Mouse (Mus musculus) limb, embryonic 15.5 days (tissue): ENCODE data around the gene 9530003J23Rik. TPM values are rescaled to one million over a fixed set of nuclear protein-coding genes. Genes with fewer than 3 reads are reported as not detected.
A peak's percentile ranks its signal among the peaks of the same experiment; 100 is the strongest.
"Not testable (repeated sequence)": the region's sequence is repeated elsewhere in the genome, so short reads cannot be mapped to it uniquely, and the experiment has no call there.

Experiments used
- ATAC-seq: fragments of 200-750 bp; cut with Nextera tagmentation; 2 replicates; pipeline ENCODE4 v1.8.0; 2017; ENCODE audit warnings: low read depth, moderate TSS enrichment; ENCODE audit not compliant: insufficient number of reproducible peaks, low FRiP score, low TSS enrichment
- H3K27ac ChIP-seq: fragments of 300-500 bp; sonication (generic); 2 replicates; pipeline ENCODE4 v1.5.1; 2015; ENCODE audit warnings: moderate library complexity, mild to moderate bottlenecking, inconsistent platforms
- H3K27me3 ChIP-seq: fragments of 300-500 bp; sonication (generic); 2 replicates; pipeline ENCODE4 v1.6.1; 2015; ENCODE audit warnings: inconsistent platforms
- H3K36me3 ChIP-seq: fragments of 300-500 bp; sonication (generic); 2 replicates; pipeline ENCODE4 v1.6.1; 2015; ENCODE audit warnings: inconsistent platforms
- H3K4me1 ChIP-seq: fragments of 300-500 bp; sonication (generic); 2 replicates; pipeline ENCODE4 v1.6.1; 2015; ENCODE audit warnings: inconsistent platforms
- H3K4me2 ChIP-seq: fragments of 300-500 bp; sonication (generic); 2 replicates; pipeline ENCODE4 v1.6.1; 2015; ENCODE audit warnings: mild to moderate bottlenecking, inconsistent platforms
- H3K4me3 ChIP-seq: fragments of 300-500 bp; sonication (generic); 2 replicates; pipeline ENCODE4 v1.5.1; 2015; ENCODE audit warnings: mild to moderate bottlenecking, inconsistent platforms
- H3K9ac ChIP-seq: fragments of 300-500 bp; sonication (generic); 2 replicates; pipeline ENCODE4 v1.6.1; 2015; ENCODE audit warnings: inconsistent platforms
- H3K9me3 ChIP-seq: fragments of 300-500 bp; sonication (generic); 2 replicates; pipeline ENCODE4 v1.6.1; 2016; ENCODE audit warnings: inconsistent platforms
- WGBS: fragments of 180-500 bp; shearing (Covaris S2); methylation state at CpG from one replicate; pipeline ENCODE4 v1.1.7; 2015; 5-methylcytosine and 5-hydroxymethylcytosine counted together
- polyA plus RNA-seq: library from polyadenylated mRNA; unstranded; fragments of >200 nt; fragmentation: Nextera tagmentation; extraction: Ambion mirVana; gene quantifications from 2 replicates; pipeline ENCODE4 v1.2.1, GENCODE M21; 2015

The 9530003J23Rik gene
- polyA plus RNA-seq, 1 experiment from 2014 or later, result not detected

DNA sequence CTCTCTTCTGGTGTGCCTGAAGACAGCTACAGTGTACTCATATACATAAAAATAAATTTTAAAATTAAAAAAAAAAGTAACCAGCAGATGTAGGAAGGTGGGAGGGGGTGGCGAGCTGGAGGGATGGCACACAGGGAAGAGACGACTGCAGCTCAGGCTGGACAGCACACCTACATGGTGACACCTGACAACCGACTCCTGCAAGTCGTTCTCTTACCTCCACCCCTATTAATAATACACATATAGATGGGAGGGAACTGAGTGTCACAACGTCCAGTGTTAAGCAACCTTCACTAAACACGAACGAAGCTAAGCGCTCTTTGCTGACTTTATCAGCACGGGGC is 14.8 kb downstream of the 9530003J23Rik start:
- H3K4me1 ChIP-seq, result peaks cover 14% of the 10 kb centered on the region
- peak overlapping the region; percentile 99 for H3K9ac ChIP-seq
- ATAC-seq, result no peak
- no peaks in the 10 kb centered on the region for H3K27me3 ChIP-seq
- peak overlapping the region; percentile 86 for H3K4me2 ChIP-seq
- peaks cover 36% of the 10 kb centered on the region for H3K36me3 ChIP-seq
- H3K9me3 ChIP-seq, result no peaks in the 10 kb centered on the region
- H3K4me3 ChIP-seq, result peak overlapping the region; percentile 81
- under 1% methylated on average over 9 of the region's 9 CpGs for WGBS
- peak overlapping the region; percentile 98; the same call in 1 of the 2 replicates for H3K27ac ChIP-seq

- ATAC-seq, result no peak
- Histone ChIP-seq H3K4me2 (no peak overlapping the region), H3K27me3 (no peaks in the 10 kb centered on the region), H3K9ac (0 out of 2 replicates have a peak overlapping the region, but pooled peaks have one; percentile 3), H3K27ac (no peak overlapping the region), H3K4me1 (peaks cover 14% of the 10 kb centered on the region), H3K36me3 (peaks cover 45% of the 10 kb centered on the region), H3K4me3 (no peak overlapping the region), H3K9me3 (no peaks in the 10 kb centered on the region)
- WGBS, result 72% methylated on average over 3 of the region's 3 CpGs
Measured at GRCm38 (mm10) chr10:117222821-117223220, 15.7 kb downstream of the 9530003J23Rik start.

DNA sequence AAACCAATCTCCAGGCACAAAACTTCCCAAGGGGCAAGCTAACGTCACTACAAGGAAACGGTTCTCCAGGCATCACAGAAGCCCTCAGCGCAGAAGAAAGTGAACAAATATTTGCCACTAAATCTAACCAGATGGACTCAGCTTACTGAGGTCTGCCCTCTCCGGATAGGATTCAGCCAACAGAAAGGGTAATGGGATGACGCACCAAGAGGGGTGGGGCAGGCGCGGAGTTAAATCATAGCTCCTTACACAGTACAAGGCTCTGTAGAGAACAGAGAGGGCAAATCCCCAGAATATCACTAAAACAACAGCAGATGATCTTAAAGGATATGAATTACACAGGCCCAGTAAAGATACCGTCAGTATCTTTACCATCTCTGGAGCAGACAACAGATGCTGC is 20.2 kb downstream of the 9530003J23Rik start:
- H3K4me3 ChIP-seq, result no peak overlapping the region
- no peak overlapping the region for H3K4me2 ChIP-seq
- 95% methylated on average over 8 of the region's 8 CpGs for WGBS
- peaks cover 9% of the 10 kb centered on the region for H3K4me1 ChIP-seq
- no peak overlapping the region for H3K27ac ChIP-seq
- H3K27me3 ChIP-seq, result no peaks in the 10 kb centered on the region
- no peaks in the 10 kb centered on the region for H3K9me3 ChIP-seq
- ATAC-seq, result no peak
- H3K36me3 ChIP-seq, result peaks cover 83% of the 10 kb centered on the region
- no peak overlapping the region for H3K9ac ChIP-seq

DNA sequence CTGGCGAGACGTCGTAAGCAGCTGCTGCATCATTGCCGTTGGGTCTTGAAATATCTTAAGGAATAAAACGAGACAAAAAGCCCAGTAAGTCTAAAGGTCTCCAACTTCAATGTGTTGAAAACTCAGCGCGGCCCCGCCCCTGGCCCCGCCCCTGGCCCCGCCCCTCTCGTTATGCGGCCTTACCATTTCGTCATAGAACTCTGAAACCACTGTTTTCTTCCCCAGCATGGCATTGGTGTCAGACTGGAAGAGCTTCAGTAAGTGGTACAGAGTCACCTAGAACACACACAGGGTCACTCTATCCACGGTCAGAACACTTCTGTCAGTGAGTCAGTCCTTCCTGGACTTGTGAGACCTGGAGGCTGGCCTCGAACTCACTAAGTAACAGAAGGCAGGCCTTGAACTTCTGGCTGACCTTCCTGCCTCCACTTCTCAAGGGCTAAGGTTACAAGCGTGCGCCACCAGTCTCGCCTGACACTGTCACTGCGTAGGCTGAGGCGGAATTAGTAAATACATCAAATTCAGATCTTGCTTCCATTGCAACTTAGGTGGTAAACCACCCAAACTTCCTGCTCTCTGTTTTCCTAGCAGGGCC is 21.2 kb downstream of the 9530003J23Rik start:
- Histone ChIP-seq H3K4me1 (0 out of 2 replicates have a peak, but pooled peaks cover under 1% of the 10 kb centered on the region), H3K27me3 (no peaks in the 10 kb centered on the region), H3K36me3 (peaks cover 86% of the 10 kb centered on the region), H3K4me3 (no peak overlapping the region), H3K4me2 (no peak overlapping the region), H3K27ac (no peak overlapping the region), H3K9ac (no peak overlapping the region), H3K9me3 (no peaks in the 10 kb centered on the region)
- no peak for ATAC-seq
- 82% methylated on average over 20 of the region's 20 CpGs for WGBS

DNA sequence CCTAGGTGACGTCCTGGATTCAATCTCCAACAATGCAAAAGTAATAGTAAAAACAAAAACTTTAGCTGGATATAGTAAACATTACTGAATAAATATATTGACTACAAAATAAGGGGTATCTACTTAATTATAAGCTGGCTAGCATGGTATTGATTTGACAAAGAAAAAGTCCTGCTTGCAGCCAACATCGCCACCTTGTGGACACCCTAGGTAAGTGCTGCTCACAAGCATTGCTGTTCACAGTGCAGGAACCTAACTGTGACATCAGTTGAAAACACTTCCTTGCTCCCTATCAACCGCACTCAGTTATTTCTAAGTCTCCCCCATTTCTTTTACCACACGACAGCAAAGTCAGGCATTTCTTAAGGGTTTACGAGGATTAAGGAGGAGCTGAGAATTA is 21.7 kb downstream of the 9530003J23Rik start:
- Histone ChIP-seq H3K27ac (no peak overlapping the region), H3K27me3 (no peaks in the 10 kb centered on the region), H3K4me2 (no peak overlapping the region), H3K4me3 (no peak overlapping the region), H3K36me3 (peaks cover 85% of the 10 kb centered on the region), H3K9me3 (no peaks in the 10 kb centered on the region), H3K9ac (no peak overlapping the region), H3K4me1 (no peaks in the 10 kb centered on the region)
- ATAC-seq, result no peak
- WGBS, result 66% methylated on average over 5 of the region's 5 CpGs

DNA sequence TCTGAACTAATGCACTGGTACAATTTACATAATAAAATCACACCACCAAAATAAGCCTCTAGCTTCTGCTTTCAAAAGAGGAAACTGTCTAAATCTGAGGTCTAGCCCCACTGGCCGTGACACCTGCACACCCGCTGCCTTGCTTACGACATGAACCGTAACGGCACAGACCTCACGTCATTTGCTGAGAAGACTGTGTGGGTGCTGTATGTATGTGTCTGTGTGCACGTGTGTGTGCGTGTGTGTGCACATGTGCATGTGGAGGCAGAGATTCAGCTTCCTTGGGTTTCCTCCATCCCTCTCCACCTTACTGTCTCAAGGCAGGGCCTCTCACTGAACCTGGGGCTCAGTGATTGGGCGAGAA is 22.4 kb downstream of the 9530003J23Rik start:
- Histone ChIP-seq H3K9ac (no peak overlapping the region), H3K36me3 (peaks cover 78% of the 10 kb centered on the region), H3K4me3 (no peak overlapping the region), H3K27ac (no peak overlapping the region), H3K27me3 (no peaks in the 10 kb centered on the region), H3K4me1 (no peaks in the 10 kb centered on the region), H3K4me2 (no peak overlapping the region), H3K9me3 (no peaks in the 10 kb centered on the region)
- ATAC-seq, result no peak
- WGBS, result 93% methylated on average over 9 of the region's 9 CpGs

DNA sequence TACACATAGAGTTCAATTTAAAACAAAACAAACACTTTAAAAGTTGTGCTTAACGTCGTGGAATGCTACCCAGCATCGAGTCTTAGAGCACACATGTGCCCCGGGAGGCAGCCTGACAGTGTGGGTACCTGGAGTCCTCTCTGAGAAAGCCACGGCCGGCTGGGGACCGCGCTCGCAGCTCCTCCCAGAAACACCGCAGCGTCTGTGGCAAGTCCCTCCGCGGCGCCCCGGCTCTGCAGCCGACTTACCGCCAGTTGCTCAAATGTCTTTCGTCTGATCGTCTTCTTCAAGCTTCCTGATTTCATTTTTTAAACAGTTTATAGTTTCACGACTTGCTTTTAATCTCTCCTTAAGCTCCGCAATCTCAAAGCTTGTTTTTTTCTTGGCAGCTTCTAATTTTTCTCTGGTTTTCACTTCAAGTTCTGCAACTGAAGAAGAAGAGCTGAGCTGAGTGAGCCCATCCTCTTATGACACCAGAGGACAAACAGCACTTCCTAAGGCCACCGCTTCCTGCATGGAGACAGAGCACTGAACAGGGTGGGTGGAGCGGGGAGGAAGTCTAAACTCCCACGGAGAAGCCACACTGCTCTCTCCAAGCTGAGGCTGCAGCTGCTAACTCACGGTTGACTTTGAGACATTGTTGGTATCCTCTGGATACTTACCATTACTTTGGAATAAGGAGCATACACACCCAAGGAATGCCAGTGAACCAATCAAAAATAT is 22.9 kb downstream of the 9530003J23Rik start:
- H3K4me1 ChIP-seq, result no peaks in the 10 kb centered on the region
- no peaks in the 10 kb centered on the region for H3K9me3 ChIP-seq
- H3K4me2 ChIP-seq, result no peak overlapping the region
- no peak overlapping the region for H3K4me3 ChIP-seq
- no peaks in the 10 kb centered on the region for H3K27me3 ChIP-seq
- WGBS, result 93% methylated on average over 25 of the region's 25 CpGs
- peaks cover 73% of the 10 kb centered on the region for H3K36me3 ChIP-seq
- no peak overlapping the region for H3K9ac ChIP-seq
- ATAC-seq, result no peak
- H3K27ac ChIP-seq, result no peak overlapping the region

DNA sequence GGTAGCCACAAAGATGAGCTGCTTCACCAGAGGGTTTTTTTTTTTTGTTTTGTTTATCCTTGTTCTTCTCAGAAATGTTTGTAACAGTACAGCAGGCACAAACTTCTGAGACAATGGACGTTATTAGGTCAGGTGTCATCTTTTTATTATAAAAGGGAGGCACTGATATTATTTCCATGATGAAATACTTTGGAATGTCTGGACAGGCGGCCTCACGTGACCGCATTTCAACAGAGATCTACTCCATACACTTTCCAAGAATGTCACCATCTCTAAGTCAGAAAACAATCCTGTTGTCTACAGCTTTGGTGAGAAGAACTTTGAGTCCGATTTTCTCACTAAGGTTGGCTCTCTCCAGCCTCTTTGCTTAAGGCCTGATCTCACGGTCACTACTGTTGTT is 27.5 kb downstream of the 9530003J23Rik start:
- H3K27ac ChIP-seq, result no peak overlapping the region
- H3K4me2 ChIP-seq, result no peak overlapping the region
- H3K36me3 ChIP-seq, result peaks cover 32% of the 10 kb centered on the region
- no peak overlapping the region for H3K9ac ChIP-seq
- H3K27me3 ChIP-seq, result no peaks in the 10 kb centered on the region
- peaks cover 5% of the 10 kb centered on the region for H3K4me1 ChIP-seq
- no peak overlapping the region for H3K4me3 ChIP-seq
- no peak for ATAC-seq
- H3K9me3 ChIP-seq, result no peaks in the 10 kb centered on the region
- WGBS, result 89% methylated on average over 6 of the region's 6 CpGs

GRCm38 (mm10) chr10:117209469-117209938 is 29.0 kb downstream of the 9530003J23Rik start:
- Histone ChIP-seq H3K9me3 (no peaks in the 10 kb centered on the region), H3K9ac (no peak overlapping the region), H3K4me3 (peak overlapping the region; percentile 35), H3K27me3 (no peaks in the 10 kb centered on the region), H3K36me3 (peaks cover 17% of the 10 kb centered on the region), H3K27ac (no peak overlapping the region), H3K4me1 (peaks cover 5% of the 10 kb centered on the region), H3K4me2 (peak overlapping the region; percentile 49)
- WGBS, result 9% methylated on average over 11 of the region's 11 CpGs
- no peak for ATAC-seq

- not testable (repeated sequence) for H3K9ac ChIP-seq, H3K4me2 ChIP-seq, H3K27ac ChIP-seq, H3K27me3 ChIP-seq, ATAC-seq, H3K9me3 ChIP-seq, H3K4me3 ChIP-seq, H3K4me1 ChIP-seq
- 89% methylated on average over 6 of the region's 6 CpGs for WGBS
- H3K36me3 ChIP-seq, result peaks cover 12% of the 10 kb centered on the region; the same call in 1 of the 2 replicates
Measured at GRCm38 (mm10) chr10:117208787-117209186, 29.7 kb downstream of the 9530003J23Rik start.

GRCm38 (mm10) chr10:117208221-117208620 is 30.3 kb downstream of the 9530003J23Rik start:
- H3K36me3 ChIP-seq, result peaks cover 11% of the 10 kb centered on the region; the same call in 1 of the 2 replicates
- 70% methylated on average over 15 of the region's 15 CpGs for WGBS
- no peaks in the 10 kb centered on the region for H3K27me3 ChIP-seq
- H3K27ac ChIP-seq, result no peak overlapping the region
- H3K9me3 ChIP-seq, result no peaks in the 10 kb centered on the region
- no peak overlapping the region for H3K9ac ChIP-seq
- no peak overlapping the region for H3K4me3 ChIP-seq
- no peak overlapping the region for H3K4me2 ChIP-seq
- no peak for ATAC-seq
- H3K4me1 ChIP-seq, result peaks cover 10% of the 10 kb centered on the region

GRCm38 (mm10) chr10:117206070-117206469 is 32.4 kb downstream of the 9530003J23Rik start:
- no peak for ATAC-seq
- no peak overlapping the region for H3K4me3 ChIP-seq

More at GRCm38 (mm10) chr10:117206070-117206469, 32.4 kb downstream of the 9530003J23Rik start:
- H3K9me3 ChIP-seq, result no peaks in the 10 kb centered on the region
- no peaks in the 10 kb centered on the region for H3K36me3 ChIP-seq
- WGBS, result 93% methylated on average over 3 of the region's 3 CpGs
- H3K4me2 ChIP-seq, result no peak overlapping the region
- H3K27me3 ChIP-seq, result no peaks in the 10 kb centered on the region
- no peak overlapping the region for H3K9ac ChIP-seq
- H3K27ac ChIP-seq, result no peak overlapping the region
- peaks cover 10% of the 10 kb centered on the region for H3K4me1 ChIP-seq
